Mouse (Mus musculus) myocyte (in vitro differentiated cells): Measurements from ENCODE around the gene Nxnl1.

Experiments
- CEBPB ChIP-seq: IDR thresholded peaks from 2 replicates; pipeline ENCODE4 v1.6.1; 2011; ENCODE audit warnings: mild to moderate bottlenecking, moderate library complexity; ENCODE audit not compliant: poor library complexity, insufficient read depth, severe bottlenecking
- E2F4 ChIP-seq: IDR thresholded peaks from one replicate; pipeline ENCODE4 v1.6.1; 2011; ENCODE audit warnings: mild to moderate bottlenecking, control low read depth, moderate library complexity; ENCODE audit not compliant: insufficient read depth
- MAX ChIP-seq: IDR thresholded peaks from one replicate; pipeline ENCODE4 v1.6.1; 2011; ENCODE audit warnings: low read depth, mild to moderate bottlenecking, control low read depth
- MYOD1 ChIP-seq, 3 experiments: IDR thresholded peaks; one replicate each; pipeline ENCODE4 v1.6.1; 2011; ENCODE audit warnings: control low read depth in 2 of 3, low read depth in 2 of 3, mild to moderate bottlenecking in 2 of 3, moderate library complexity in 1 of 3; ENCODE audit not compliant: insufficient read length in 2 of 3, control insufficient read depth in 1 of 3
- MYOG ChIP-seq, 3 experiments: IDR thresholded peaks; one replicate each; pipeline ENCODE4 v1.6.1; 2011; ENCODE audit warnings: control low read depth in 2 of 3, low read depth in 2 of 3, mild to moderate bottlenecking in 2 of 3; ENCODE audit not compliant: insufficient read length in 2 of 3, control insufficient read depth in 1 of 3, insufficient read depth in 1 of 3
- POLR2A ChIP-seq: IDR thresholded peaks from one replicate; pipeline ENCODE4 v1.6.1; 2011; ENCODE audit warnings: low read depth, mild to moderate bottlenecking, control low read depth, moderate library complexity; ENCODE audit not compliant: insufficient read length
- POLR2AphosphoS2 ChIP-seq: IDR thresholded peaks from one replicate; pipeline ENCODE4 v1.6.1; 2011; ENCODE audit warnings: low read depth, control low read depth; ENCODE audit not compliant: insufficient read length
- TCF12 ChIP-seq: IDR thresholded peaks from one replicate; pipeline ENCODE4 v1.6.1; 2011; ENCODE audit warnings: mild to moderate bottlenecking, control low read depth; ENCODE audit not compliant: poor library complexity, insufficient read depth, severe bottlenecking
- TCF3 ChIP-seq: IDR thresholded peaks from one replicate; pipeline ENCODE4 v1.6.1; 2011; ENCODE audit warnings: low read depth, control low read depth; ENCODE audit not compliant: insufficient read length
- USF1 ChIP-seq: IDR thresholded peaks from one replicate; pipeline ENCODE4 v1.6.1; 2011; ENCODE audit warnings: low read depth, mild to moderate bottlenecking, control low read depth, moderate library complexity

- no peak for TF ChIP-seq TCF12
- TF ChIP-seq POLR2A = no peak
- TF ChIP-seq MYOG (IDR thresholded peaks at IDR 0.05; ENCODE audit: control insufficient read depth in 1 of 3, insufficient read depth in 1 of 3, insufficient read length in 2 of 3, low read depth in 2 of 3) = no peak
- TF ChIP-seq MAX = no peak
- no peak for TF ChIP-seq POLR2AphosphoS2
- TF ChIP-seq USF1 = no peak
- TF ChIP-seq MYOD1 (IDR thresholded peaks at IDR 0.05; ENCODE audit: control insufficient read depth in 1 of 3, insufficient read length in 2 of 3, low read depth in 2 of 3) = no peak
- TF ChIP-seq TCF3 = no peak
- TF ChIP-seq E2F4 = no peak
- TF ChIP-seq CEBPB = no peak
Measured at GRCm38 (mm10) chr8:71579009-71579408, 12.6 kb upstream of the Nxnl1 start.
